Mouse (Mus musculus) mesoderm, embryonic 11.5 days (tissue): ENCODE data around the gene Wdr1.
"Not testable (repeated sequence)": the region's sequence is repeated elsewhere in the genome, so short reads cannot be mapped to it uniquely, and the experiment has no call there.

Experiments
- DNase-seq: peaks from one replicate; pipeline ENCODE4 v3.0.0-alpha.2; 2012; ENCODE audit warnings: low read depth, low spot score

Wdr1 gene

GRCm38 (mm10) chr5:38496491-38497057, 66.4 kb downstream of the Wdr1 start:
- DNase-seq: no peak

GRCm38 (mm10) chr5:38493890-38494289, 69.1 kb downstream of the Wdr1 start:
- DNase-seq: no peak

GRCm38 (mm10) chr5:38491763-38492162, 71.3 kb downstream of the Wdr1 start:
- no peak for DNase-seq

- DNase-seq: no peak
These were observed 73.3 kb downstream of the Wdr1 start for GRCm38 (mm10) chr5:38489739-38490138.

GRCm38 (mm10) chr5:38488673-38489615, 74.1 kb downstream of the Wdr1 start:
- DNase-seq: no peak

- no peak for DNase-seq
These were observed 75.0 kb downstream of the Wdr1 start for GRCm38 (mm10) chr5:38488026-38488425.

- DNase-seq: no peak
These were observed 75.8 kb downstream of the Wdr1 start for GRCm38 (mm10) chr5:38487247-38487646.

GRCm38 (mm10) chr5:38485946-38486345, 77.1 kb downstream of the Wdr1 start:
- DNase-seq: no peak

- DNase-seq: no peak
These were observed 79.4 kb downstream of the Wdr1 start for GRCm38 (mm10) chr5:38483518-38484110.

- DNase-seq: no peak
These were observed 82.0 kb downstream of the Wdr1 start for GRCm38 (mm10) chr5:38480822-38481707.

GRCm38 (mm10) chr5:38479908-38480725, 82.9 kb downstream of the Wdr1 start:
- peak; percentile 57 for DNase-seq

GRCm38 (mm10) chr5:38479545-38479907, 83.5 kb downstream of the Wdr1 start:
- DNase-seq: not testable (repeated sequence)

GRCm38 (mm10) chr5:38479027-38479426, 84.0 kb downstream of the Wdr1 start:
- no peak for DNase-seq

GRCm38 (mm10) chr5:38477731-38478445, 85.1 kb downstream of the Wdr1 start:
- peak; percentile 30 for DNase-seq

- DNase-seq: no peak
These were observed 86.0 kb downstream of the Wdr1 start for GRCm38 (mm10) chr5:38476861-38477565.
